Mouse (Mus musculus): Measurements from ENCODE around the gene Pla1a.

The Pla1a gene

DNA sequence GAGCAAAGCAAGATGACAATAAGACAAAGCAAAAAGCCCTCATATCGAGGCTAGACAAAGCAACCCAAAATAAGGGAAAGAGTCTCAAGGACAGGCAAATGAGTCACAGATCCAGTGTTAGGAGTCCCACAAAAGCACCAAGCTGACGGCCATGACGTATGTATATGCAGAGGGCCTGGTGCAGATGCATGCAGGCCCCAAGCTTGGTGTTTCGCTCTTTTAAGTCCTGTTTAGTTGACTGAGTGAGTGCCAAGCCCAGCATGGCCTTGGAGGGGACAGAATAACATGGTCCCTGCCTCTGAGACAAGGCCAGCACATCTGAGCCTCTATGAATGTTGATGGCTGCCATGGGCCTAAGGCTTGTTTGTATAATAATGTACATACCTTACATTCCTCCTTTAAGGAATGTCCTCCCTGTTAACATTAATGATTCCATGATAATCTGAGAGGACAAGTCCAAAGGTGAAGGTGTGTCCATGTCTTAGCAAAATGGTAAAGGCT, 1.4 kb upstream of the Pla1a start:
- DNase-seq (ENCODE audit: extremely low spot score, low spot score): no peak

DNA sequence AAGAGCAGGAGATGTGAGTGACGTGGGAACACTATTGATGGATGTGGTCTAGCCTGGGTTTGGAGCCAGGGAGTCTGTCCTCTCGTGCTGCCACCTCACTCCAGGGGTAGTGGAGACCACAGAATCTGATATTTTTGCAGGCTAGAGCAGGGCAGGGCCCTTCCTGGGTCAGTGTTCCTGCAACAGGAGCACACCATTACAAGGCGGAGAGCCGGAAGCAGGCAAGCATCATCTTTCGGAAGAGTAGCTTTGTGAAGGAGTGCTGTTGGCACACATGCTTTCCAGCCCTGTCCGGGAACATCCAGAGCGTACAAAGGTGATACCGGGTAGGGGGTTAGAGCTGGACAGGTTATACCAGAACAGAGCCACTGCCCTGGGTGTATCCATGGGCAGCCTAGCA, 569 bp upstream of the Pla1a start:
- no peak for DNase-seq (ENCODE audit: extremely low spot score, low spot score)

DNA sequence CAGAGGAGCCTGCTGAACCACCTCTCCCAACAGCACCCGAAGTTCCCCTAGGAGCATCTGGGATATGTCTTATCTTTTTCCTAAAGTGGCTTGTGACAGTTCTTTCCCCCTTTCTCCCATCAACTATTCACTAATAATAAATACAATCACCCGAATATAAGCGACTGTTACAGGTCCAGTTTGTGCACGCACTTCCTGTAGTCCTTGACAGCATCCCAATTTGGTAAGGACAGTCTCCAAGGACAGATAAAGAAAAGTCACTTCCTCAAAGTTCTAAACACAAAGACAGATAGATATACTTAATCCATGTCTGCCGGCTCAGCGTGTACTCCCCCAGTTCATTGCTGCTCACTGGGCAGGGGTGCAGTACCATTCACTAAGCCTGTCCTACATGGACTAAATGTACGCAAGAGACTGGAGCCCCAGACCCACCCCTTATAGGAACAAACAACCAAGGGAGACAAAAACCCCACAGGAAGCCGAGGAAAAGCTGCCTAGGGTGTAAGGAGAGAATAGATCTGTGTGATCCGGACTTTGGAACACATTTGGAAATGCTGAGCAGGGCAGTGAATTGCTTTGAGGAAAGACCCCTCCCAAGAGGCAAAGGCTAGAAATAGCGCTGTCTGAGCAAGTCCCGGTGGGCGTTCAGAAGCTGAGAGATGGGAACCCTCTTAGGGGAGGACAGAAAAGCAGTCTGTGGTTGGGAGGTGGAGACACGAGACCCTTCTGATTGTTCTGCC, 1.3 kb downstream of the Pla1a start:
- DNase-seq (ENCODE audit: extremely low spot score, low spot score): no peak

DNA sequence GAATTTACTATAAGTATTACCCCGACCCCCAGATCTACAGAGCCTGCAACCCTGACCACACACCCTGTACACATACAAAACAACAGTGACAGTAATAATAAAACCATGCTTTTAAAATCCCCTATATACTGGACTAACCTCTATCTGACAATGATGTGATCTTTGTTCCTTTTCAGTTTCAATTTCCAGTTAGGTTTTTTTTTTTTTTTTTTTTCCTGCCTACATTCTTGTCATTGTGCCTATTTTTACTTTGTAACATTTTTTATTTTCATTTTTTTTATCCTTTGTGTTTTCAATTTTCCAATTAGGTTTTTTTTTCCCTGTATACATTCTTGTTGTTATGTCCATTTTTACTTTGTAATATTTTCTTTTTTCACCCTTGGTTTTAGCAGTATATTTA, 7.1 kb downstream of the Pla1a start:
- DNase-seq (ENCODE audit: extremely low spot score, low spot score): no peak

DNA sequence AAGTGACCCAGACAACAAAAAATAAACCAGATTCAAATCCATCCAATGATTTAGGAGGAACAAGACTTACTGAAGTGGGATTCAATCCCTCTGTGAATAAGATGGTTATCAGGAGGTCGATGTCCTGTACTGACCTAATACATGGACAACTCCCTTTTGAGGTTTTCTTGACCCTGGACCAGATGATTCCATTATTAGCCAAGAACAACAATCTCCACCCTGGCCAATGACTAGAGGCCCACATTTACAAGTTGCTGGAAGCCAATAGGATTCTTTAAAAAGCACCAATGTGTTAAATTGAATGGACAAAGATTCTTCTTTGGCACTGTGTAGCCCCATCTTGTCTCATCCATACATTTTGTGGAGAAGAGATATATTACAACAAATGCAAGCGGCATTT, 7.6 kb downstream of the Pla1a start:
- no peak for DNase-seq (ENCODE audit: extremely low spot score, low spot score)

DNA sequence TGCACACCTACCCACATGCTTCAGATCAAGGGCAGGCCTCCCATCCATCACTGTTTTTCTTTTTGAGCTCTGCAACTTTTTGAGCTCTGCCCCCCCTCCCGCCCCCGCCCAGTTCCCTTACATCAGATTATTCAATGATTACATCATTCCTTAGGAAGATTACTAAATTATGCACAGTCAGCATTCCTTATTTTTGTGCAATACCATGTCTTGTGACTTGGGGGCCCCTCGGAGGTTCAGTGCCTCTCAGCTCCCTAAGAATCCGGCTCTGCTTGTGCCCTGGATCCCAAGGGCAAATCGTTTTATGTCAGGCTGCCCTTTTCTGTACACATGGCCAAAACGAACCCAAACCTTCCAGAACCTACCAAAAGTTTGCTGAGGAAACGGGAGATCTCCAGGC, 18.0 kb downstream of the Pla1a start:
- no peak for DNase-seq (ENCODE audit: extremely low spot score, low spot score)

DNA sequence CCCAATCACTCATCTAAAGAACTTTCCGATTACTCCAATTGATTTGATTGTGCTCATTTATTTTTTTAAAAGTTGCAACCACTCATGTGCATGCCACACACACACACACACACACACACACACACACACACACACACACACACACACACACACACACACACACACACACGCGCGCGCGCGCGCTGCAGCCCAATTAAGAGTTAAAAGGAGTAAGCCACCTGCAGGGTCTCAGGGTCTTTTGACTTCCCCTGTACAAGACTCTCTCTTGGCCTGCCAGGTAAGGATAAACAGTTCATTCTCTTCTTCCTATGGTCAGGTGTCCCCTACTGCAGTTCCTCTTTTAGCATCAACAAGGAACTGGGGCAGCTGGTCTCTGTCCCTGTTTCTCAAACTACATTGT, 24.5 kb downstream of the Pla1a start:
- DNase-seq (ENCODE audit: extremely low spot score, low spot score): no peak

DNA sequence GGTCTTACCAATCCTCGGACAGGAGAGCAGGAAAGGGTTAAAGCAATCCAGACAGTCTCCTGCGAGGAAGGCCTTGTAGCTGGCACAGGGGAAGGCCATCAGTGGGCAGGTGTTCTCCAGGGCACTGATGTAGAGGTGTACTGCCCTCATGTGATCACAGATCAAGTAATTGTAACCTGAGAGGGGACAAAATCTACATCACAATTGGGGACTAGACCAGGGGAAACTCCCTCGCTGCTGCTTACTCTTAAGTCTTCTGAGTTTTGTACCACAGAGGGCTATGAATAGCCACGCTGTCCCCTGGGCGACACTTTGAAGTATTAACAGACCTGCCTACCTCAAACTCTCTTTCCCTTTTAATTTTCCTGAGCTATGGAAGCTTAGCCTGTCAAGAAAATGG, 25.4 kb downstream of the Pla1a start:
- DNase-seq (ENCODE audit: extremely low spot score, low spot score): no peak

DNA sequence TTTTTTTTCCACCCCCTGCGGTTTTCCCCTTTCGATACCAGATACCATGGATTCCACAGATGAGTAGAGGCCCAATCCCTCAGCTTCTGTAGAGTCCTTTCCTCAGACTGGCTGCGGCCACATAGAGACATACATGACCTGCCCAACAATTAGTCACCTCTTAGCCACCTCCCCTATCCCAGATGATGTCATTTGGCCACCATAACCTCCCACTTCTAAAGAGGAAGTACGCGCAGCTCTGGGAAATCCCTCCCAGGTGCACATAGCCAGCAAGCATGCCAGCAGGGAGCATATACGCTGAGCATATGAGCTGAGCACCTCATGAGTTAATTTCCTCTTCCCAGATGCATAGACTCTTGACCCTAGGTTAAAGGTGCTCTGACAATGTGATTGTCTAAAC, 26.2 kb downstream of the Pla1a start:
- no peak for DNase-seq (ENCODE audit: extremely low spot score, low spot score)

DNA sequence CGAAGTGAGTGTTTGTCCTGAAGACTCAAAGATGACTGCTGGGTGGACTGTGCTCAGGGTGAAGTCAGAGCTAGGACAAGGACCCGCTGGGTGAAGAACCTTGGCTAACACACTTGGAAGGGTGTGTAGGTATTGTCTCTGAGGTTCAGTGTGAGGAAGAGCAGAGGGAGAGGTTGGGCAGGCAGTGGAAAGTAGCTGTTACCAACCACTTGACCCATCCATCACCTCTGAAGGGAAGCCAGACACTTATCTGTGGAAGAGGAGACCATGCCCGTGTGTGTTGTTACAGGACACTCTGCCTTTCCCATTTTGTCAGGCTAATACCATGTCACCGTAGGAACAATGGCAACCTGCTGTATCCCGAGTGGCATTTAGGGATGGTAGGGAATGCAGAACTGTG, 26.7 kb downstream of the Pla1a start:
- no peak for DNase-seq (ENCODE audit: extremely low spot score, low spot score)

DNA sequence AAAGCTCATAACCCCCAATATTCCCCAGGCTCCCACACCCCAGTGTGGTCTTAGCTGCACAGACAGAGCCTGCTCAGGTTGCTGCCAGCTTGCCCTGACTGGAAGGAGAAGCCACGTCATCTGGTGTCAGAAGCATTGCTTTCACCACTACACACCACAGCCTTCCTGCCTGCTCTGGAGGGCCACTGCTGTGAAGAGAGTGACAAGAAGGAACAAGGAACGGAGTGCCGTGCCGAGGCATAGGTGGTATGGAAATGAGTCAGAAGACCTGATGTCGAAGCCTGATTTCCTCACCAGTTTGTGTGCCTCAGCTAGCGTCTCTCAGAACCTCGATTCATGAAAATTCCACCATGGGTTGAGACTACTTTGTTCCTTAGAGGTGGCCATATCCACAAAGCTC, 29.3 kb downstream of the Pla1a start:
- DNase-seq (ENCODE audit: extremely low spot score, low spot score): no peak

DNA sequence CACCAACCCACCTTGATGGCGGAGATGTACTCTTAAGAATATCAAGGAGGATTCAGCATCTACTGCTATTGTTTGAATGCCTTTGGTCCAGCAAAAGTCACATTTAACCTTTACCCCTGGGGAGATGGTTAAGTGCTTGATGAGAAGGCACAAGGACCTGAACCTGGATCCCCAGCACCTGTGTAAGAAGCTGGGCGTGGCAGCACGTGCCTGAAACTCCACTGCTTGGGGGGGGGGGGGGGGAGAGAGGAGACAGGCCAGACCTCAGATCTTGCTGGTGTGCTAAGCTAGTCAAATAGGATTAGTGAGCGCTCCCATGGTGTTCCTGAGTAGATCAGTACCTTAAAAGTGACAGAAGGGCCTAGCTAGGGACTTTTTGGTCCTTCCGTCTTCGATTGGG, 31.5 kb downstream of the Pla1a start:
- no peak for DNase-seq (ENCODE audit: extremely low spot score, low spot score)

DNA sequence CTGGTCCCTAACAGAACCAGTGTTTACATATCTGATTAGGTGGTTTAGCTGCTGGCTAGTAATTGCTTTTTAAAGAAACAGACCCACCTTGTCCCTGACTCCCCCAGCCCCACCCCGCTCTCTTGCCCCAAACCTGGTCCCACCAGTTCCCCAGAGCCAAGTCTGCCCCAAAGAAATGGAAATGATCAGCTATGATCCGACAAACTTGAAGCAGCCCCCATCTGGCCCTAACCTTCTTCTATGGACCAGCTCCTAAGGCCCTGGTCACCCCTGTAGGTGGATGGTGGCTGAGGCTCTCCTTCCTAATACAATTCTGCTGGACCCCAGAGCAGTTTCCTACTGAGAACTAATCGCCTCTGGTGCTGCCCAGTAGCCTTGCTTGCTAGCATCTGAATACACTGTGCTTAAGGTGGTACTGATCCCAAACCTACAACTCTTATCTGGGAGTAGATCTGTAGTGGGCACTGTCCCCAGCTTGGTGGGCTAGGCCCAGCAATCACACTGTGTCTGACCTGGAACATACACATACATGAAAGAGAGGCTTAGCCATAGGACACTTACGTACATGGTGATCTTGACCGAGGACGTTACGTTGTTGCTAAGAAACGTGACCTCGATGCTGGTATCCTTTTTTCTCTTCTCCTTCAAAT, 32.5 kb downstream of the Pla1a start:
- no peak for DNase-seq (ENCODE audit: extremely low spot score, low spot score)

DNA sequence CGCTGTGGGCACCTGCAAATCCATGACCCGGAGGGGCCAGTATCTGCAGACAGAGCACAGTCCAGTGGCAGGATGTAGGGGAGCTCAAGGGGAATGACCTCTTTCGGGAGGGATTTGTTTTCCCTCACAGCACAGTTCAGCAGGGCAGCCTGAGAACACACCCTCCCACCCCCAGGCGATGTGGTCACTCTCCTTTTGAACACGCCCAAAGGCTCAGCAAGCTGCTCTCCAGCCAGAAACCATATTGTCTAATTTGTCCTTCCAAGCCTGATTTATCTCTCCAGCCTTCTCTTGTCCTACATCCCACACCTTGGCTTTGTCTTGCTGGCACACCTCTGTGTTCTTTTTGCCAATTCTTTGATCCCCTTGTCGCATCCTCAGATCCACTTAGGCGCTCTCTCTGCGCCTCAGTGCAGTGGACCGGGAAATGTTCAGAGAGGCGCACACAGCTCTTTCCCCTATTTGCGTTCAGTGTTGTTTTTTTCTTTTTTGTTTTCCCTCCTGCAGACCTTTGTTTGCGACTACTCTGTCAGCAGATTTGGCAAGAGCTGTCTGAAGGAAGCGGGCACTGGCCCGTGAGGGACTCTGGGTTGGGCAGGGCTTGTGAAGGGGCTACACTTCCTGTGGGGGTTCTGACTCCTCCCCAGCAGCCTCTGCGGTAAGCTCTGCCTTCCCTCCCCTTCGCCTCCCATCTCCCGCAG, 33.3 kb downstream of the Pla1a start:
- peak; percentile 43 for DNase-seq (ENCODE audit: extremely low spot score, low spot score)

DNA sequence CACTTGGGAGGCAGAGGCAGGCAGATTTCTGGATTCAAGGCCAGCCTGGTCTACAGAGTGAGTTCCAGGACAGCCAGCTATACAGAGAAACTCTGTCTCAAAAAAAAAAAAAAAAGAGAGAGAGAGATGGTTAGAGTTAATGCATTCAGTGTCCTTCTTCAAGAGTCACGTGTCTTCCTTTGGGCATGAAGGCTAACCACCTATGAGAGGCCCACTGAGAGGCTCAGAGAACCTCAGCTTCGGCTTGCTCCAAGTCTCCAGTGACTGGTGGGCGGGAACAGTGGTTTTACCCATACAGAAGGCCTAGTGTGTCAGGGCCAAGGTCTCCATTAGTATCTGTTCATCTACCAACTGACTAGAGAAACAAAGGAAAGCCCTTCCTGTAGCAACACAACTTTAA, 33.9 kb downstream of the Pla1a start:
- DNase-seq (ENCODE audit: extremely low spot score, low spot score): no peak

DNA sequence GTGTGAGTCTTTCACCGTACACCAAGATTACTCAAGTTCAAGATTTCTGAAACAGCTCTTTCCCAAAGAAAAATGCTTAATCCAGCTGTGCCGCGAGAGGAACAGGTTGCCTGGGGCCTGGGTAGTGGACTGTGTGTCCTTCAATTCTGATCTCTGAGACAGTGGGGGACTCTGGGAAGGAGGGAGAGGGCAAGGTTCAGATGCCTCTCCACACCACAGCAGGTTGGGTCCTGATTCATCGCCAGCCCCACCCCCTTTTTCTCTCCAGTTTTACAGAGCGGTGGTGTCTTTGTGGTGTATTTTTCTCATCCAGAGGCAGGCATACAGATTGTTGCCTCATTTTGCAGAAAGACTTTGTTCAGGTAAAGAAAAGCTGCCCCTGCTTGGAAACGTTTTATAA, 34.7 kb downstream of the Pla1a start:
- DNase-seq (ENCODE audit: extremely low spot score, low spot score): no peak

DNA sequence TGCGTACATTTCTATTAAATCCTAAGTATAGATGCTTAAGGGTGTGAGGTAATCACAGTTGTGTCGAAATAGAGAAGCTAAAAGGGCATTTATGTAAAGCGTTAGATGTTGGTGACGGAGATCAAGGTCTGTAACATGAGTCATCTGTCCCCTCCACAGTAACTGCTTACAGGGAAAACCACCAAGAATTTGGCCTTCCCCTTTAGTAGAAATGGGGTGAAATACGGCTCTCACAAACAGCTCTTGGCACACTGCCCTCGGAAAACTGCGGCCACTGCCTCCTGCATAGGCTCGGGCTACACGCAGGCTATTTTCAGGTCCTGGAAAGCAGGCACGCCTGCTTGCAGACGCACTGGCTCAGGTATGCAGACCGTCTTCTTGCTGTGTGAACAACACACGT, 36.8 kb downstream of the Pla1a start:
- no peak for DNase-seq (ENCODE audit: extremely low spot score, low spot score)

DNA sequence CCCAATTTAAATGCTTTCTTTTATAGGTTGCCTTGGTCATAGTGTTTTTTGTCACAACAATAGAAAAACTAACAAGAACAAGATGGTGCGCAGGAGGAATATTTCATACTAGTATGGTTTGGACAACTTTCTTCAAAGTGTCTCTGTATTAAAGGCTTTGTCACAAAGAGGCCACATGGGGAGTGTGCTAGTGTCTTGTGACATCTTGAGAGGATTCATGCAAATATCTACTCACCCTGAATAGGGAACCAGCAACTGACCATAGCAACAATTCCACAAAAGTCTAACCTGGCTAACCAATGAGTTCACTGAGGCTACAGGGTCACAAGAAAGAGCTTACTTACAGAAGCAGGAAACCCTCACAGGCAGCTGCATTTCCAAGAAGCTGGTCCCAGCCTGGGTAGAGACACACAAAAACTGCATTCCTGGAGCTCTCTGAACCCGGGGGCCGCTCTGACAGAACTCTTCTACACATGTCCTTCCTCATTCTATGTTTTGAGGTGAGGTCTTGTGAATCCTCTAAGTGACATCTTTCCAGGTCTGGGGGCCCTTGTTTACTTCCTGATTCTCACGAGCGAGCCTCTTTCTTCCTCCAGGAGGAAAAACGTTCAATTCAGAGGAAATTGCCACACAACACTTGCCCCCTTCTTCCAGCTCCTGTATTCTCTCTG, 37.8 kb downstream of the Pla1a start:
- no peak for DNase-seq (ENCODE audit: extremely low spot score, low spot score)

DNA sequence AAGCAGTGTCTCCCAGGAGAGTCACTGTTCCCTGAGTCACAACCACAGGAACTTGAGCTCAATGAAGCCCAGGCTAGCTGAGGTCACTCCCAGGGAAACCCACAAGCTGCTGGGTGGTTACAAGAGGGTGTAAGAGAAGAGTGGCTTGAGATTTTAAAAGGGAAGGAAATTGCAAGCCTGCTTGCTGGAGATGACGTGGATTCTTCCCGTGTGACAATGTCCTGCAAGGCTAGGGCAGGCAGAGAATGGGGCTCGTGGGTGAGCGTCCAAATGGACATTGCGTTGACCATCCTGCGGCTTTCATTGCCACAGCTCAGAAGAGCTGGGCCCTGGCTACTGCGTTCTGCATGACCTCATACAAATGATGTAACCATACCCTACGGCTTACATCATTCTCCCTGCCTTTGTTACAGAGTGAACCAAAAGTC, 38.7 kb downstream of the Pla1a start:
- no peak for DNase-seq (ENCODE audit: extremely low spot score, low spot score)

DNA sequence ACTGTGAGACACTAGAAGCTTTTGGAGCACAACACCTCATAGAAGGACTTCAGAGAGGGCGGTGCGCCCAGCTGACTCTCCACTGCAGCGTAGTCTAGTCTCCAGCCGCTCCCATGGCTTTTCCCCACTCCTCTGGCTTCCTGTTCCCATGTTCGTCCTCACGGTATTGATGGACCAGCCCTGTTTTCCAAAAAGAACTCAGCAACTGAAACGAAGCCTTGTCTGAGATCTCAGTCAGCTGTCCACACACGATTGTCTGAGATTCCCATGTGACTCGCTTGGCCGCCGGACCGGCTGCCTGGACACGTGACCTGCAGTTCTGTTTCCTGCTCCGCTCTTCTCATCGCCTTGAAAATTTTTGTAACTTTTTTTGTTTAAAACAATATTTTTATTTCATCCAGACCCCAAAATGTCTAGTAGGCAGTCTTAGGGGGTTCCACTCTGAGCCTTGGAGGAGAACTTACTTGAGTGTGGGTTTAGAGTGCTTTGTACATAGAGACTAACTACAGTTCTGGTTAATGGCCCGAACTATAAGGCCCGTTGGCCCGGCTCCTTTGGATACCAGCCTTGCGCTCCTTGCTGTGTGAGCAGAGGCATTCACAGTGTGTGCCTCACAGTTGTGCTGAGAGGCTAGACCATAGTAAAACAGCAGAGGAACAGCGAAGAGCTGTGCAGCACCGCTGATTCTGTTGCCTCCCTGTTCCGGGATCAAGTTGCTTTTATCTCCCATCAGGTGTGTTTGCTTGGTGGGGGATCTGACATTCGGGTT, 40.6 kb downstream of the Pla1a start:
- DNase-seq (ENCODE audit: extremely low spot score, low spot score): no peak

DNA sequence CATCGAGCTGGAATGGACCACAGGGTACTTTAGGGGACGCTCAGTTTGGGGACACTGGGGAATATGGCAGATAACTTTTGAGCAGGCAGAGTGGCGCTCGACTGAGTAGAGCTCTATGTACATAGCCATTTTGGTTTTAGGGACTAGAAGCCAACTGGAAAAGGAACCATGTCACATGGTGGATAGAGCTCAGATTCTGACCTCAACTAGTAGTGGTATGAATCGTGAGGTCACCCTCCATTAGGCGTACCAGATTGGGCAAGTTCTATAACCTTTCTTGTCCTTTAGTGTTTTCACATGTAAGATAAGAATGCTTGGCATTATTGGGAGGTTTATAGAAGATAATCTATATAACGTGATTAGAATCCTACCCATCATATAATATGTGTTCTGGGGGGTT, 42.6 kb downstream of the Pla1a start:
- no peak for DNase-seq (ENCODE audit: extremely low spot score, low spot score)
